ENCODE assay signal across 35 mouse cellular contexts in genomic region chr2:128511291-128511690, GRCm38 (mm10).
"Had no signal": no experiment of that assay in that cellular context is flagged by ENCODE, and none has a peak within 500 bp of the region (broad histone marks: within the 10 kb centered on the region; RNA-seq: fewer than 3 reads in every experiment).

No protein-coding gene starts in this region.

- H3K9me3 ChIP-seq: heart, embryonic 10.5 days; heart, embryonic 12.5 days; heart, embryonic 13.5 days; heart, embryonic 15.5 days; hindbrain, embryonic 10.5 days; hindbrain, embryonic 12.5 days; hindbrain, embryonic 13.5 days; hindbrain, embryonic 15.5 days; intestine, embryonic 15.5 days; kidney, embryonic 15.5 days had no signal

- DNase-seq: heart, postnatal 10 days; heart, postnatal 14 days; heart, postnatal 36 days; heart, postnatal 4 days; kidney, adult 11 months; kidney, adult 18-20 months; kidney, adult 2 months; kidney, adult 8-10 months; kidney, adult 9 months; kidney, postnatal 10 days; kidney, postnatal 14 days; kidney, postnatal 25 days; kidney, postnatal 36 days; kidney, postnatal 4 days; layer of hippocampus, adult 9-11 months; layer of hippocampus, postnatal 36 days had no signal

- H3K9ac ChIP-seq: heart, embryonic 12.5 days; heart, embryonic 13.5 days; heart, embryonic 15.5 days; hindbrain, embryonic 12.5 days; hindbrain, embryonic 13.5 days; hindbrain, embryonic 14.5 days; hindbrain, embryonic 15.5 days; intestine, embryonic 15.5 days; kidney, embryonic 15.5 days had no signal

- H3K36me3 ChIP-seq: heart, embryonic 10.5 days; heart, embryonic 12.5 days; heart, embryonic 13.5 days; heart, embryonic 15.5 days; hindbrain, embryonic 10.5 days; hindbrain, embryonic 12.5 days; hindbrain, embryonic 13.5 days; hindbrain, embryonic 15.5 days; intestine, embryonic 15.5 days; kidney, embryonic 15.5 days had no signal

- ATAC-seq: hindbrain, embryonic 16.5 days; hindbrain, postnatal 0 days; inflammation-experienced regulatory T-cells, adult 6 months; intestine, embryonic 15.5 days; intestine, embryonic 16.5 days; intestine, postnatal 0 days had no signal

- H3K4me3 ChIP-seq: heart, embryonic 10.5 days; heart, embryonic 12.5 days; heart, embryonic 13.5 days; heart, embryonic 15.5 days; hindbrain, embryonic 10.5 days; hindbrain, embryonic 12.5 days; hindbrain, embryonic 13.5 days; hindbrain, embryonic 15.5 days; intestine, embryonic 15.5 days; kidney, embryonic 15.5 days; layer of hippocampus, adult 2 months had no signal

- H3K4me2 ChIP-seq: heart, embryonic 11.5 days; heart, embryonic 12.5 days; heart, embryonic 13.5 days; heart, embryonic 15.5 days; hindbrain, embryonic 12.5 days; hindbrain, embryonic 13.5 days; hindbrain, embryonic 14.5 days; hindbrain, embryonic 15.5 days; intestine, embryonic 15.5 days; kidney, embryonic 15.5 days had no signal

- H3K27me3 ChIP-seq: heart, embryonic 12.5 days; heart, embryonic 13.5 days; heart, embryonic 15.5 days; hindbrain, embryonic 12.5 days; hindbrain, embryonic 13.5 days; hindbrain, embryonic 15.5 days; intestine, embryonic 15.5 days; kidney, embryonic 15.5 days had no signal

- H3K27ac ChIP-seq: heart, embryonic 10.5 days; heart, embryonic 13.5 days; heart, embryonic 15.5 days; hindbrain, embryonic 10.5 days; hindbrain, embryonic 12.5 days; hindbrain, embryonic 13.5 days; hindbrain, embryonic 14.5 days; hindbrain, embryonic 15.5 days; hindbrain, postnatal 0 days; intestine, embryonic 15.5 days; kidney, embryonic 15.5 days; kidney, postnatal 0 days; layer of hippocampus, adult 2 months had no signal

- H3K4me1 ChIP-seq: hindbrain, embryonic 10.5 days; hindbrain, embryonic 12.5 days; hindbrain, embryonic 13.5 days; hindbrain, embryonic 15.5 days had no signal
